Mouse (Mus musculus) liver, embryonic 11.5 days (tissue): Measurements from ENCODE around the gene Csgalnact2. TPM values are rescaled to one million over a fixed set of nuclear protein-coding genes. Genes with fewer than 3 reads are reported as not detected.

Experiments
- ATAC-seq: fragments of 200-750 bp; cut with Nextera tagmentation; replicated peaks from 2 replicates; pipeline ENCODE4 v1.8.0; 2017; ENCODE audit warnings: moderate number of reproducible peaks, mild to moderate bottlenecking, moderate TSS enrichment, moderate library complexity; ENCODE audit not compliant: low FRiP score
- DNase-seq: peaks from one replicate; pipeline ENCODE4 v3.0.0-alpha.2; 2017; ENCODE audit warnings: low spot score
- H3K27ac ChIP-seq: fragments of 300-500 bp; sonication (generic); 2 replicates; pipeline ENCODE4 v1.5.1; 2014; ENCODE audit warnings: mild to moderate bottlenecking, low read depth, low read length, control low read depth
- H3K27me3 ChIP-seq: fragments of 300-500 bp; sonication (generic); replicated peaks from 2 replicates; pipeline ENCODE4 v1.6.1; 2014; ENCODE audit warnings: low read length, mixed read lengths; ENCODE audit not compliant: control insufficient read depth, insufficient read depth
- H3K36me3 ChIP-seq: fragments of 300-500 bp; sonication (generic); 2 replicates; pipeline ENCODE4 v1.6.1; 2014; ENCODE audit warnings: mild to moderate bottlenecking, low read length, moderate library complexity, mixed read lengths; ENCODE audit not compliant: control insufficient read depth, insufficient read depth
- H3K4me1 ChIP-seq: fragments of 300-500 bp; sonication (generic); replicated peaks from 2 replicates; pipeline ENCODE4 v1.6.1; 2014; ENCODE audit warnings: low read length, mixed read lengths; ENCODE audit not compliant: control insufficient read depth, insufficient read depth
- H3K4me2 ChIP-seq: fragments of 300-500 bp; sonication (generic); 2 replicates; pipeline ENCODE4 v1.6.1; 2014; ENCODE audit warnings: mild to moderate bottlenecking, control low read depth, moderate library complexity
- H3K4me3 ChIP-seq: fragments of 300-500 bp; sonication (generic); 2 replicates; pipeline ENCODE4 v1.5.1; 2014; ENCODE audit warnings: low read depth, low read length, control low read depth
- H3K9ac ChIP-seq: fragments of 300-500 bp; sonication (generic); 2 replicates; pipeline ENCODE4 v1.6.1; 2014; ENCODE audit warnings: low read depth, low read length, control low read depth
- H3K9me3 ChIP-seq: fragments of 300-500 bp; sonication (generic); 2 replicates; pipeline ENCODE4 v1.6.1; 2016; ENCODE audit warnings: low read length, inconsistent platforms, mixed read lengths; ENCODE audit not compliant: control insufficient read depth
- WGBS: fragments of 180-500 bp; shearing (Covaris S2); extraction: QIAGEN DNeasy Blood & Tissue Kit; methylation state at CpG from one replicate; pipeline ENCODE4 v1.1.7; 2014; 5-methylcytosine and 5-hydroxymethylcytosine counted together
- polyA plus RNA-seq: library from polyadenylated mRNA; unstranded; fragments of >200 nt; fragmentation: Nextera tagmentation; extraction: Ambion mirVana; gene quantifications from 2 replicates; pipeline ENCODE4 v1.2.1, GENCODE M21; 2014

Csgalnact2 gene
- polyA plus RNA-seq, result 14.3 and 16.3 TPM in 2 replicates

DNA sequence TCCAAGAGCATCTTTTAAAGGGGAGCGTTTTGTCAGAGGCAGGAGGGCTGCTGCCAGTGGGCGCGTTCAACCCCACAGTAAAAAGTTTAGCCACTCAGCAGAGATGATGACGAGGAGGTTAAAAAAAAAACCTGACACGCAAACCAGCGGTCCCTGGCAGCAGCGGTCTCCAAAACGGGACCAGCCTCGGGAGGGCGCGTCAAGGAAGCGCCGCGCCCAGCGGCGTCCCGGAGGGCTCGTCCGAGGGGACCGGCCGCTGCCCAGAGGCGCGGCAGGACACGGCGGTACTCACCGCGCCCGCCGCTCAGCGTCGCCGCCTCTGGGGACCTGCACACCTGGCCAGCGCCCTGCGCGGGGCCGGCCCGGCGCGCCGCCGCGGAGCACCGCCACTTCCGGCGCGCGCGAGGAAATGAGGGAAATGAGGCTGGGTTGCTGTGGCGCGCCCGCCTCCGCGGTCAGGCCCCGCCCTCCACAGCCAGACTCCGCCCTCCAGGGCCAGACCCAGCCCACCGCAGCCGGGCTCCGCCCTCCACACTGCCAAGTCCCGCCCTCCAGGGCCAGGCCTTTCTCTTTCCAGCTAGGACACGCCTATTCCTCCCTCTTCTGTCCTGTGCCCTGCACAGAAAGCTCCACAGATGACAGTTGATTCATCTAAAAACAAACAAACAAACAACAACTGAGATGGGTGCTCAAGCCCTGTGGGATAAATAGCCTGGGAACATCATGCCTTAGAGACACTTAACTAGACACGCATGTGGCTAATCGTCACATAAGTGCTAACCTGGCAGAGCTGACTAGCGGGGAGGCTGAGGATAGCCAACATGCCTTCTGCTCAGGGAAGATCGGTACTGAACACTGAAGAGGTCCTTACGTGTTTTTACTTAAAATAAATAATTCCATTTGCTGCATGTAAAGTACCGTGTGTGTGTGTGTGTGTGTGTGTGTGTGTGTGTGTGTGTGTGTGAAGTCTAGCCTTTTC is at the start of gene Csgalnact2:
Csgalnact2 (minus strand) TSS at position 410 of the 979 bp plus-strand sequence.
- peak within 1 kb of the TSS; percentile 77 for H3K4me2 ChIP-seq
- WGBS, result 6% methylated on average over 63 of the region's 66 CpGs
- no peaks in the 10 kb centered on the region for H3K9me3 ChIP-seq
- peak within 1 kb of the TSS; percentile 73 for H3K27ac ChIP-seq
- peak; percentile 98 for ATAC-seq
- no peaks in the 10 kb centered on the region for H3K36me3 ChIP-seq
- H3K27me3 ChIP-seq, result no peaks in the 10 kb centered on the region
- H3K4me3 ChIP-seq, result peak within 1 kb of the TSS; percentile 84
- peaks cover 7% of the 10 kb centered on the region for H3K4me1 ChIP-seq
- peak; percentile 95 for DNase-seq
- H3K9ac ChIP-seq, result peak within 1 kb of the TSS; percentile 85

DNA sequence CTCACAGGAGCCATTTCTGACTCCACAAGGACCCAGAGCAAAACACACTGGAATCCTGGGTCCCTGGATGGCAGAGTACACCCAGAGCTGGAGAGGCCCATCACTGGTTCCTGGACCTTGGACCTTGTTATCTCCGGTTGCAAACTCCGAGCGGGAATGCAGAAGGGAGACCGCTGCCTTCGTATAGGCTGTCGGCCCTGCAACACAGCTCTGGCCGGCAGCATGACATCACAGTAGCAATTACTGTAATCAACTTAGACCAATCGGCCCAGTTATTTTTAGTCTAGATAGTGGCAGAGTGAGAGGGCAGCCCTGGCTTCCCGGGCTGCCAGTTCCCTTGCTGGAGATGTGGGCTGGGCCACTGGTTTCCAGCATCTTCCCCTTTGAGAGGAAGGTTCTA is 49.7 kb upstream of the Csgalnact2 start:
- no peaks in the 10 kb centered on the region for H3K4me1 ChIP-seq
- no peaks in the 10 kb centered on the region for H3K36me3 ChIP-seq
- H3K27me3 ChIP-seq, result peaks cover 3% of the 10 kb centered on the region
- H3K9me3 ChIP-seq, result no peaks in the 10 kb centered on the region
- no peak overlapping the region for H3K9ac ChIP-seq
- H3K27ac ChIP-seq, result no peak overlapping the region
- WGBS, result 63% methylated on average over 9 of the region's 9 CpGs
- ATAC-seq (no peak), DNase-seq (no peak)
- H3K4me3 ChIP-seq, result no peak overlapping the region
- H3K4me2 ChIP-seq, result no peak overlapping the region

DNA sequence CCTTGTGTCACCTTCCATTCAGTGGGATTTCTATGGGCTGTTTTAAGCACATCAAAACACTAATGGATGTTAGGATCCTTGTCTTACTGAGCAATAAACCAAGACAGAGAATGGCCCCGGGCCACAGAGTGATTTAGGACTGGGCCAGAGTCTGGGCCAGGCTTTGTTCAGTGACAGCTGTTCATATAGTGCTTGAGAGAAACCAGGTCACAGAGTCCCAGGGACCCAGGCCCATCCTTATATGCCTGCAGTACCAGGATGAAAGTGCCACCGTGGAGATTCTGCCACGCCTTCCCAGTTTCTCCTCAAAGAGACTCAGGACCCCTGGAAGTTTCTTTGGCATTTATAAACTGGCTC is 48.3 kb upstream of the Csgalnact2 start:
- no peak overlapping the region for H3K9ac ChIP-seq
- no peak overlapping the region for H3K4me2 ChIP-seq
- H3K27me3 ChIP-seq, result no peaks in the 10 kb centered on the region; the same call in 1 of the 2 replicates
- ATAC-seq (no peak), DNase-seq (no peak)
- no peak overlapping the region for H3K4me3 ChIP-seq
- no peaks in the 10 kb centered on the region for H3K36me3 ChIP-seq
- 80% methylated on average over 3 of the region's 3 CpGs for WGBS
- H3K4me1 ChIP-seq, result no peaks in the 10 kb centered on the region
- H3K27ac ChIP-seq, result no peak overlapping the region
- no peaks in the 10 kb centered on the region for H3K9me3 ChIP-seq

GRCm38 (mm10) chr6:118186620-118187284 is 47.8 kb upstream of the Csgalnact2 start:
- no peak for ATAC-seq
- Histone ChIP-seq H3K4me1 (no peaks in the 10 kb centered on the region), H3K9me3 (no peaks in the 10 kb centered on the region), H3K27me3 (no peaks in the 10 kb centered on the region), H3K4me2 (no peak overlapping the region), H3K4me3 (no peak overlapping the region), H3K9ac (no peak overlapping the region), H3K36me3 (no peaks in the 10 kb centered on the region), H3K27ac (no peak overlapping the region)
- 77% methylated on average over 17 of the region's 17 CpGs for WGBS
- no peak for DNase-seq

- H3K4me3 ChIP-seq, result no peak overlapping the region
- no peak for DNase-seq
- ATAC-seq, result no peak
- no peak overlapping the region for H3K27ac ChIP-seq
- H3K36me3 ChIP-seq, result no peaks in the 10 kb centered on the region
- H3K27me3 ChIP-seq, result no peaks in the 10 kb centered on the region
- no peaks in the 10 kb centered on the region for H3K4me1 ChIP-seq
- H3K4me2 ChIP-seq, result no peak overlapping the region
- no peak overlapping the region for H3K9ac ChIP-seq
- H3K9me3 ChIP-seq, result no peaks in the 10 kb centered on the region
- WGBS, result 81% methylated on average over 10 of the region's 10 CpGs
Measured at GRCm38 (mm10) chr6:118184126-118184525, 45.2 kb upstream of the Csgalnact2 start.

DNA sequence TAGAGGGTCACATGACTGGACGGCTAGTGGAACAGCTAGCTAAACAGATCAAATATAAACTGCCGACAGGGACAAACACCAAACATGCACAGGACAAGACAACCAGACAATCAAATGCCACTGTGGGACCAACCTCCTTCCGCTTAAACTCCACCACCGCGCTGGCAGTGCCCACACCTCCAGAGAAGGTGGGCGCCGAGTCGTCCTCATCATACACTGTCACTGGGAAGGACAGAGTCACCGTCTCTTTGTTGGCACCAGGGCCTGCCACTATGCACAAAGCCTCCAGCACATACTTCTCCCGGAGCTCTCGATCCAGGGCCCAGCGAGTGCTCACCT is 41.1 kb upstream of the Csgalnact2 start:
- Histone ChIP-seq H3K9me3 (no peaks in the 10 kb centered on the region), H3K9ac (no peak overlapping the region), H3K4me1 (no peaks in the 10 kb centered on the region), H3K27me3 (no peaks in the 10 kb centered on the region), H3K4me3 (no peak overlapping the region), H3K36me3 (no peaks in the 10 kb centered on the region), H3K4me2 (no peak overlapping the region), H3K27ac (no peak overlapping the region)
- 77% methylated on average over 12 of the region's 12 CpGs for WGBS
- no peak for DNase-seq
- ATAC-seq, result no peak

DNA sequence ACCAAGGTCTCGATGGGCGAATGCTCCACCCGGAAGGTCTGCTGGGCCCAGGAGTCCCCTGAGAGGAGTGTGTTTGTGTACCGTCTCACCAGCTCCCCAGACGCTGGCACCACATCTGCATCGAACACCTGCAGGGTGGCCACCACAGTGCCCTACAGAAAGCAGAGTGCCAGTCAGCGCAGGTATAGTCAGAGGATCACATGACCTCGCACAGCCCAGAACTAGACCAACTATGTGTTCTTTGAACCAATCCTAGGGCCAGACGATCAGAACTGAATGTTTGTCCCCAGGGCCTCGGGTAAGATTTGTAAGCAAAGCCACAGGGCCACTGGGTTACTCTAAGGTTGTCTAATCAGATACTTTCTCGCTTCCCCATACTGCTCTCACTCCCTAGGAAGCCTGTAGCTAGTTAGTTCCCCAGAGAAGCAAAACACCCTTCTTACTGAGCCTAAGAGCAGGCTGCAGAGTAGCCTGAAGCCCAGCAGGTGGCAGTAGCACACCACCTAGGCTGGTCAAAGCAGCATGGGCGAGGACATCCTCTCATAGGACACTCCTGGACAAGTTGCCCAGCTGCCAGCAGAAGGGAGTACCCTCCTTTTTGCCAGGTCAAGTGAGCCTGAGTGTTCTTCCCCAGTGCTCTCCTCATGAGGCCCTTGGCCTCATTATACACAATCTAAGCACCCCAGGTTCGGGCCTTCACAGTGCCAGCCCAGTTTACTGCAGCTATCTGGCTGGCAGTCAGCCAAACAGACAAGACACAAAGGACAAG is 40.6 kb upstream of the Csgalnact2 start:
- H3K4me2 ChIP-seq, result no peak overlapping the region

GRCm38 (mm10) chr6:118173975-118174328 is 35.0 kb upstream of the Csgalnact2 start:
- Histone ChIP-seq H3K27me3 (no peaks in the 10 kb centered on the region), H3K4me3 (no peak overlapping the region), H3K9ac (no peak overlapping the region), H3K27ac (no peak overlapping the region), H3K9me3 (no peaks in the 10 kb centered on the region), H3K4me1 (no peaks in the 10 kb centered on the region), H3K36me3 (no peaks in the 10 kb centered on the region), H3K4me2 (no peak overlapping the region)
- DNase-seq, result no peak
- 74% methylated on average over 5 of the region's 5 CpGs for WGBS
- no peak for ATAC-seq

More for the DNA sequence above, 40.6 kb upstream of the Csgalnact2 start:
- Histone ChIP-seq H3K36me3 (no peaks in the 10 kb centered on the region), H3K4me1 (no peaks in the 10 kb centered on the region), H3K27me3 (no peaks in the 10 kb centered on the region), H3K27ac (no peak overlapping the region), H3K9ac (no peak overlapping the region), H3K9me3 (no peaks in the 10 kb centered on the region), H3K4me3 (no peak overlapping the region)
- DNase-seq (peak; percentile 59), ATAC-seq (peak; percentile 74)
- 62% methylated on average over 13 of the region's 13 CpGs for WGBS
